Mouse (Mus musculus) forebrain, embryonic 12.5 days (tissue): ENCODE measurements around the gene Slu7. TPM values are rescaled to one million over a fixed set of nuclear protein-coding genes. Genes with fewer than 3 reads are reported as not detected.

ENCODE experiments used
- ATAC-seq: fragments of 200-750 bp; cut with Nextera tagmentation; 2 replicates; pipeline ENCODE4 v1.8.0; 2017; ENCODE audit warnings: moderate TSS enrichment; ENCODE audit not compliant: low FRiP score
- H3K27ac ChIP-seq: fragments of 300-500 bp; sonication (generic); 2 replicates; pipeline ENCODE4 v1.5.1; 2016; ENCODE audit warnings: mild to moderate bottlenecking
- H3K27me3 ChIP-seq: fragments of 300-500 bp; sonication (generic); 2 replicates; pipeline ENCODE4 v1.6.1; 2016; ENCODE audit warnings: mild to moderate bottlenecking
- H3K36me3 ChIP-seq: fragments of 300-500 bp; sonication (generic); replicated peaks from 2 replicates; pipeline ENCODE4 v1.6.1; 2016; ENCODE audit warnings: mild to moderate bottlenecking
- H3K4me1 ChIP-seq: fragments of 300-500 bp; sonication (generic); 2 replicates; pipeline ENCODE4 v1.6.1; 2016
- H3K4me2 ChIP-seq: fragments of 300-500 bp; sonication (generic); 2 replicates; pipeline ENCODE4 v1.6.1; 2016; ENCODE audit warnings: mild to moderate bottlenecking, moderate library complexity
- H3K4me3 ChIP-seq: fragments of 300-500 bp; sonication (generic); replicated peaks from 2 replicates; pipeline ENCODE4 v1.5.1; 2016; ENCODE audit warnings: mild to moderate bottlenecking
- H3K9ac ChIP-seq: fragments of 300-500 bp; sonication (generic); 2 replicates; pipeline ENCODE4 v1.6.1; 2016; ENCODE audit warnings: mild to moderate bottlenecking
- H3K9me3 ChIP-seq: fragments of 300-500 bp; sonication (generic); 2 replicates; pipeline ENCODE4 v1.6.1; 2016
- WGBS: fragments of 180-500 bp; shearing (Covaris S2); methylation state at CpG from one replicate; pipeline ENCODE4 v1.1.7; 2016; 5-methylcytosine and 5-hydroxymethylcytosine counted together
- polyA plus RNA-seq: library from polyadenylated mRNA; unstranded; fragments of >200 nt; fragmentation: Nextera tagmentation; extraction: Ambion mirVana; gene quantifications from 2 replicates; pipeline ENCODE4 v1.2.1, GENCODE M21; 2016

The Slu7 gene
- polyA plus RNA-seq, 1 experiment from 2014 or later: 66.9 TPM

GRCm38 (mm10) chr11:43396672-43397071, 36.9 kb upstream of the Slu7 start:
- H3K27me3 ChIP-seq: 0 out of 2 replicates have a peak, but pooled peaks cover 4% of the 10 kb centered on the region
- no peak overlapping the region for H3K9ac ChIP-seq
- H3K4me2 ChIP-seq: no peak overlapping the region
- WGBS: 27% methylated on average over 7 of the region's 7 CpGs
- no peaks in the 10 kb centered on the region for H3K9me3 ChIP-seq
- H3K4me3 ChIP-seq: no peak overlapping the region
- peaks cover 5% of the 10 kb centered on the region; the same call in 1 of the 2 replicates for H3K4me1 ChIP-seq
- ATAC-seq: peak; percentile 30; the same call in 1 of the 2 replicates
- no peak overlapping the region for H3K27ac ChIP-seq
- no peaks in the 10 kb centered on the region for H3K36me3 ChIP-seq

DNA sequence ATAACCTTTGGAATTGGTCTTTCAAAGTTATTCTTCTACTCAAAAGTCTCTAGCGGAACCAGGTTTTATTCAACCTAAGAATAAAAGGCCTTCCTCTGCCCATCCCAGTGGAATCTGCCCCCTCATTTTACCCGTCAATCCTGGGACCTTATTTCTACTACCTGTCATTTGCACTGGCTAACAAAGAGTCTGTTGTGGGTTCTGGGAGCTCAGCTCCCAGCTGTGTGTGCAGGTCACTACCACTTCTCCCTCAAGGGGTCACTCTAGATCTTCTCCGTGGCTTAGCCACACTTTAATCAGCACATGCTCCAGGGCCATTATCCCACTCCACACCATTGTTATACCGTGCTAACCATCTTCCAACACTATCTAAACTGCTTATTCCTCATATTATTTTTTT, 34.2 kb upstream of the Slu7 start:
- Histone ChIP-seq H3K4me2 (no peak overlapping the region), H3K27me3 (0 out of 2 replicates have a peak, but pooled peaks cover 4% of the 10 kb centered on the region), H3K27ac (no peak overlapping the region), H3K4me1 (peaks cover 5% of the 10 kb centered on the region; the same call in 1 of the 2 replicates), H3K9ac (no peak overlapping the region), H3K4me3 (no peak overlapping the region), H3K9me3 (no peaks in the 10 kb centered on the region), H3K36me3 (no peaks in the 10 kb centered on the region)
- WGBS: 43% methylated on average over 4 of the region's 4 CpGs
- no peak for ATAC-seq

DNA sequence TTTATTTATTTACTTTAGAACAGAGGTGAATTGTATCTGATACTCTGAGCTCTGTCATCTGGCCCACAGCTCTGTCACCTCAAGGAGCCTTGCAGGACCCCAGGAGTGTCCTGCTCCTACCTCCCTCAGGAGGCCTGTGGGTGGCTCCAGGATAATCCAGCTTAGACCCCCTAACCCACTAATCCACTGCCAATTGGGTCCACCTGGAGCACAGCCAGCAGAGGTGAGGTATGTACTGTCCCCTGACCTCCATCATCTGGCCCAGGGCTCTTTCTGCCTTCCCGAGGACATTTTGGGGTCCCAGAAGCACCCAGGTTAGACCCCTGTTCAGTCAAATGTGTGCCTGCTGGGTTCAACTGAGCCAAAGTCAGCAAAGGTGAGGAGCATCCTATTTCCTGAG, 33.4 kb upstream of the Slu7 start:
- no peak for ATAC-seq
- H3K9me3 ChIP-seq: peaks cover 6% of the 10 kb centered on the region; the same call in 1 of the 2 replicates
- H3K4me2 ChIP-seq: no peak overlapping the region
- H3K36me3 ChIP-seq: no peaks in the 10 kb centered on the region
- 100% methylated on average over 1 of the region's 1 CpGs for WGBS
- H3K9ac ChIP-seq: no peak overlapping the region
- peaks cover 5% of the 10 kb centered on the region; the same call in 1 of the 2 replicates for H3K4me1 ChIP-seq
- 0 out of 2 replicates have a peak, but pooled peaks cover 4% of the 10 kb centered on the region for H3K27me3 ChIP-seq
- no peak overlapping the region for H3K27ac ChIP-seq
- no peak overlapping the region for H3K4me3 ChIP-seq

GRCm38 (mm10) chr11:43404150-43404807, 29.3 kb upstream of the Slu7 start:
- Histone ChIP-seq H3K27me3 (0 out of 2 replicates have a peak, but pooled peaks cover 4% of the 10 kb centered on the region), H3K36me3 (no peaks in the 10 kb centered on the region), H3K9me3 (peaks cover 6% of the 10 kb centered on the region; the same call in 1 of the 2 replicates), H3K4me1 (no peaks in the 10 kb centered on the region), H3K9ac (no peak overlapping the region), H3K4me2 (no peak overlapping the region), H3K27ac (no peak overlapping the region), H3K4me3 (no peak overlapping the region)
- ATAC-seq: no peak
- WGBS: 87% methylated on average over 15 of the region's 15 CpGs

- H3K27ac ChIP-seq: no peak overlapping the region
- H3K36me3 ChIP-seq: no peaks in the 10 kb centered on the region
- H3K9ac ChIP-seq: no peak overlapping the region
- no peak overlapping the region for H3K4me3 ChIP-seq
- no peaks in the 10 kb centered on the region for H3K27me3 ChIP-seq
- WGBS: 79% methylated on average over 2 of the region's 2 CpGs
- H3K4me1 ChIP-seq: no peaks in the 10 kb centered on the region
- ATAC-seq: no peak
- H3K9me3 ChIP-seq: peaks cover 6% of the 10 kb centered on the region; the same call in 1 of the 2 replicates
- H3K4me2 ChIP-seq: no peak overlapping the region
These were observed 24.7 kb upstream of the Slu7 start for GRCm38 (mm10) chr11:43408888-43409287.

DNA sequence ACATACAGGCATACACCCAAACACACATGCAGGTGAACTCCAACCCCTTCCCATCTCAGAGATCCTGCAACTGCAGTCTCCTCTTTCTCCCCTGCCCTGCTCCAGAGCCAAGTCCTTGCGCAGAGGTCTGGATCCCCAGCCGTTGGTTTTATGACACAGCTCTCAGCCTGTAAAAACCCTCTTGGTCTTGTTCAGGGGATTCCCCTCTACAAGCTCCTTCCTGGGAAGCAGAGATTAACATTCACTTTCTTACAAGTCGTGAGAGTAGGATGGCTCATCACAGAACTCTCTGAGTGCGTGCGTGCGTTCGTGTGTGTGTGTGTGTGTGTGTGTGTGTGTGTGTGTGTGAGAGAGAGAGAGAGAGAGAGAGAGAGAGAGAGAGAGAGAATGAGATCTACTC, 23.3 kb upstream of the Slu7 start:
- 79% methylated on average over 7 of the region's 7 CpGs for WGBS
- Histone ChIP-seq H3K36me3 (no peaks in the 10 kb centered on the region), H3K4me2 (no peak overlapping the region), H3K27me3 (no peaks in the 10 kb centered on the region), H3K9me3 (no peaks in the 10 kb centered on the region), H3K4me3 (no peak overlapping the region), H3K27ac (no peak overlapping the region), H3K4me1 (no peaks in the 10 kb centered on the region), H3K9ac (no peak overlapping the region)
- no peak for ATAC-seq

- no peak overlapping the region for H3K4me2 ChIP-seq
- no peaks in the 10 kb centered on the region for H3K36me3 ChIP-seq
- H3K4me1 ChIP-seq: no peaks in the 10 kb centered on the region
- no peaks in the 10 kb centered on the region for H3K27me3 ChIP-seq
- H3K9me3 ChIP-seq: no peaks in the 10 kb centered on the region
- peak; percentile 31; the same call in 1 of the 2 replicates for ATAC-seq
- no peak overlapping the region for H3K9ac ChIP-seq
- no peak overlapping the region for H3K27ac ChIP-seq
- no peak overlapping the region for H3K4me3 ChIP-seq
- WGBS: 0% methylated on average over 1 of the region's 1 CpGs
These were observed 22.1 kb upstream of the Slu7 start for GRCm38 (mm10) chr11:43411413-43411812.

- ATAC-seq: peak; percentile 54; the same call in 1 of the 2 replicates
- Histone ChIP-seq H3K9me3 (no peaks in the 10 kb centered on the region), H3K9ac (no peak overlapping the region), H3K4me3 (no peak overlapping the region), H3K36me3 (no peaks in the 10 kb centered on the region), H3K27ac (no peak overlapping the region), H3K4me1 (peaks cover 4% of the 10 kb centered on the region; the same call in 1 of the 2 replicates), H3K27me3 (no peaks in the 10 kb centered on the region), H3K4me2 (no peak overlapping the region)
- 23% methylated on average over 14 of the region's 14 CpGs for WGBS
These were observed 20.6 kb upstream of the Slu7 start for GRCm38 (mm10) chr11:43412771-43413451.

DNA sequence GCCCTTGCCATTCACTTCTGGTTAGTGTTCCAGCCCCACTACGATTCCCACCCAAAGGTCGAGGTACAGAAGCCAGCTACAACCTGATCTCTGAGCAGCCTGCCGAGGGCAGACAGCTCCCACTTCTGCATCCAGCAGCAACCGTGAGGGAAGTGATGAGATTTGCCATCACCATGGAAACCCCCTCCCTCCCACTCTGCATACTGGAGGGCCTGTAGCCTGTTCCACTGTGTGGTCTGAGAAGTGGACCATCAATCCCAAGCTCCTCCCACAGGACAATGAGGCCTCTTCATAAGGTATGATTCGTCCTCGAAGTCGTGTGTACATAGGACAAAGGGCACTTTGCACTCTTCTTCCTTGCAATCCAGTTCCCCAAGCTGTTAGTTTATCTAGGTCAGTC, 16.3 kb upstream of the Slu7 start:
- no peak for ATAC-seq
- WGBS: 60% methylated on average over 7 of the region's 7 CpGs
- Histone ChIP-seq H3K9ac (no peak overlapping the region), H3K9me3 (no peaks in the 10 kb centered on the region), H3K27ac (no peak overlapping the region), H3K4me3 (no peak overlapping the region), H3K4me2 (no peak overlapping the region), H3K27me3 (no peaks in the 10 kb centered on the region), H3K4me1 (peaks cover 4% of the 10 kb centered on the region; the same call in 1 of the 2 replicates), H3K36me3 (no peaks in the 10 kb centered on the region)

DNA sequence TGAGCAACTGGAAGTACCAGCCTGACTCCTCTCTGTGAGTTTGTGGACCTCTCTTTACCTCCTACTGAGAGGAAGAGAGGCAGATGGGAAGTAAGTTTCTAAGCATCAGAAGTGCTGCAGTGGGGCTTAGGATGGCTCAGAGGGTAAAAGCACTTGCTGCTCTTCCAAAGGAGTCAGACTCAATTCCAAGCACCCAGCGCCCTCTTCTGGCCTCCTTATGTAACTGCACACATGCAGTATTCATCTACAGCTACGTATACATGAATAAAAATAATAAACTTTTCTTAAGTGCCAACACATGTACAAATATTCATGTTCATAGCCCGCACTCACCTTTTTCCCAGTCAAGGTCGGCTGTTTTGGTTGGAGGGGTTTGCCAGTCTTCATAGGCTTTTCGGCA, 9.2 kb upstream of the Slu7 start:
- Histone ChIP-seq H3K9ac (no peak overlapping the region; the same call in 1 of the 2 replicates), H3K27me3 (no peaks in the 10 kb centered on the region), H3K36me3 (no peaks in the 10 kb centered on the region), H3K27ac (no peak overlapping the region), H3K4me1 (peaks cover 9% of the 10 kb centered on the region; the same call in 1 of the 2 replicates), H3K4me2 (no peak overlapping the region), H3K4me3 (no peak overlapping the region), H3K9me3 (no peaks in the 10 kb centered on the region)
- no peak for ATAC-seq
- WGBS: 77% methylated on average over 5 of the region's 5 CpGs

- Histone ChIP-seq H3K4me1 (peaks cover 9% of the 10 kb centered on the region; the same call in 1 of the 2 replicates), H3K9me3 (no peaks in the 10 kb centered on the region), H3K36me3 (no peaks in the 10 kb centered on the region), H3K27ac (no peak overlapping the region), H3K4me2 (peak overlapping the region; percentile 58), H3K27me3 (no peaks in the 10 kb centered on the region), H3K9ac (no peak overlapping the region), H3K4me3 (peak overlapping the region; percentile 59)
- peak; percentile 40; the same call in 1 of the 2 replicates for ATAC-seq
- 91% methylated on average over 9 of the region's 9 CpGs for WGBS
These were observed 8.3 kb upstream of the Slu7 start for GRCm38 (mm10) chr11:43425166-43425709.

DNA sequence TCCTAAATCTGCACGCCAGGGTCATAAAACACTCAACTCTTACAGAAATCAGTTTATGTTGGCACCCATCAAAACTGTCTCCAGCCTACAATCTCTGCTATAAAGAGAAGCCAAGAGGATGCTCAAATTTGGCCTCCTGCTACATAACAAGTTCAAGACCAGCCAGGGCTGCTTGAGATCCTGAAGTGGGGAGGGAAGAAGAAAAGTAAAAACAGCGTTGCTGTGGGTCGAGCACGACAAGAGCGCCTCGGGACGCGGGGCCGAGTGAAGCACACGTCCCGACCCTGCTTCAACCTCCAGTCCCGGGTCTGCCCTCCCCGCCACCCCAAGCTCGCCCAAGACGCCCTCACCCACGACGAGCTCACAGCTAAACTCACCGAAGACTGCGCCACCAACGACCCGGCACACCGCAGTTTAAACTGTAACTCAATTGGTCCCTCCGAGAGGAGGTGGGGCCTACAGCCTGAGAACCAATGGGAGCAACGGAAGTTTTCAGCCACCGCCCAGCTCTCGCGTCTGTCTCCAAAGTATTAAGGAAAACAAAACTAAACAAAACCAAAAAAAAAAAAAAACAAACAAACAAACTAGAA, 7.6 kb upstream of the Slu7 start, which contains the start of gene Pttg1:
Gene Pttg1, minus strand, starts transcription at position 428 of the 590 bp plus-strand sequence.
- peak within 1 kb of the TSS; percentile 58 for H3K4me2 ChIP-seq
- no peaks in the 10 kb centered on the region for H3K27me3 ChIP-seq
- no peaks in the 10 kb centered on the region for H3K9me3 ChIP-seq
- H3K9ac ChIP-seq: peak within 1 kb of the TSS; percentile 58
- H3K4me1 ChIP-seq: peaks cover 9% of the 10 kb centered on the region; the same call in 1 of the 2 replicates
- peak within 1 kb of the TSS; percentile 25; the same call in 1 of the 2 replicates for H3K27ac ChIP-seq
- peak within 1 kb of the TSS; percentile 59 for H3K4me3 ChIP-seq
- no peaks in the 10 kb centered on the region for H3K36me3 ChIP-seq
- 3% methylated on average over 27 of the region's 27 CpGs for WGBS
- ATAC-seq: peak; percentile 97
